Mouse (Mus musculus): ENCODE measurements around the gene Rapgef2. TPM values are rescaled to one million over a fixed set of nuclear protein-coding genes. Genes with fewer than 3 reads are reported as not detected.

The Rapgef2 gene
- polyA plus RNA-seq, 1 experiment from 2014 or later, result 7.3 TPM

- H3K27me3 ChIP-seq, result no peaks in the 10 kb centered on the region
- no peaks in the 10 kb centered on the region for H3K4me1 ChIP-seq
- H3K36me3 ChIP-seq, result no peaks in the 10 kb centered on the region
- H3K27ac ChIP-seq (replicated peaks), result no peak overlapping the region
- no peak for ATAC-seq (ENCODE audit: insufficient number of reproducible peaks, low FRiP score, low TSS enrichment, low read depth)
- H3K4me2 ChIP-seq (replicated peaks), result no peak overlapping the region
- no peaks in the 10 kb centered on the region for H3K9me3 ChIP-seq (replicated peaks)
- no peak overlapping the region for H3K4me3 ChIP-seq (replicated peaks)
- 91% methylated on average over 4 of the region's 4 CpGs for WGBS
- H3K9ac ChIP-seq, result no peak overlapping the region
These were observed 268.9 kb downstream of the Rapgef2 start for GRCm38 (mm10) chr3:79017440-79017839.

- Histone ChIP-seq H3K9me3 (replicated peaks) (no peaks in the 10 kb centered on the region), H3K9ac (no peak overlapping the region), H3K27me3 (no peaks in the 10 kb centered on the region), H3K36me3 (no peaks in the 10 kb centered on the region), H3K4me2 (replicated peaks) (no peak overlapping the region), H3K4me1 (no peaks in the 10 kb centered on the region), H3K4me3 (replicated peaks) (no peak overlapping the region), H3K27ac (replicated peaks) (no peak overlapping the region)
- no peak for ATAC-seq (ENCODE audit: insufficient number of reproducible peaks, low FRiP score, low TSS enrichment, low read depth)
- WGBS, result 81% methylated on average over 9 of the region's 9 CpGs
These were observed 269.5 kb downstream of the Rapgef2 start for GRCm38 (mm10) chr3:79016830-79017229.

- 80% methylated on average over 9 of the region's 9 CpGs for WGBS
- Histone ChIP-seq H3K36me3 (no peaks in the 10 kb centered on the region), H3K27me3 (no peaks in the 10 kb centered on the region), H3K4me1 (no peaks in the 10 kb centered on the region), H3K4me3 (replicated peaks) (no peak overlapping the region), H3K4me2 (replicated peaks) (no peak overlapping the region), H3K9me3 (replicated peaks) (no peaks in the 10 kb centered on the region), H3K27ac (replicated peaks) (no peak overlapping the region), H3K9ac (no peak overlapping the region)
- no peak for ATAC-seq (ENCODE audit: insufficient number of reproducible peaks, low FRiP score, low TSS enrichment, low read depth)
These were observed 270.5 kb downstream of the Rapgef2 start for GRCm38 (mm10) chr3:79015621-79016474.

Other genes starting within 250 kb of the Rapgef2 start
- not detected in 2 replicates for gene Gm17359, start 50.1 kb upstream of the Rapgef2 start, polyA plus RNA-seq (2015; fragmentation: Nextera tagmentation; extraction: Ambion mirVana)